Mouse (Mus musculus) activated CD4-positive, CD25-positive, alpha-beta regulatory T cell, adult 4 months (primary cell): Measurements from ENCODE around the gene Metrn. TPM values are rescaled to one million over a fixed set of nuclear protein-coding genes. Genes with fewer than 3 reads are reported as not detected.
"Not testable (repeated sequence)": the region's sequence is repeated elsewhere in the genome, so short reads cannot be mapped to it uniquely, and the experiment has no call there.

ENCODE experiments used
- ATAC-seq: one replicate; pipeline ENCODE4 v1.8.0; 2017
- polyA plus RNA-seq, 2 experiments: library from polyadenylated mRNA; unstranded; fragments of 100-300 nt; shearing (Covaris generic); gene quantifications; one replicate each; pipeline ENCODE4 v1.2.1; 2017

Metrn gene
- polyA plus RNA-seq, 2 experiments from 2014 or later, result 2.2 to 4.6 TPM

- no peak for ATAC-seq
Measured at GRCm38 (mm10) chr17:25830806-25831431, 34.0 kb upstream of the Metrn start.

- no peak for ATAC-seq
Measured at GRCm38 (mm10) chr17:25830200-25830753, 33.3 kb upstream of the Metrn start.

DNA sequence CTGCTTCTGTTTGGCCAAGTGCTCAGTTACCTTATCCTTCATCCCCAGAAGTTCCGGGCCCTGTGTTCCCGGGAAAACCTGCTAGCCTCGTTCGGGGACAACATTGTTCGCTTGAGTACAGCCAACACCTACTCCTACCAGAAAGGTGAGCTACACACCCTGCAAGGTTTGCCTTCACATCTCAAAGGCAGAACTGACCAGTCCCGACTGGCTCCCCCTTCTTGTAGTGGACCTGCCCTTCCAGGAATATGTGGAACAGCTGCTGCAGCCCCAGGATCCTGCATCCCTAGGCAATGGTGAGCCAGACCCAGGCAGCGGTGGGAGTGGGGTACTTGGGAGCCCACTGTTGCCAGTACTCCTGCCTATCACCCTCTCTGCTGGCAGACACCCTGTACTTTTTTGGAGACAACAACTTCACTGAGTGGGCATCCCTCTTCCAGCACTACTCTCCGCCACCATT is 32.7 kb upstream of the Metrn start:
- no peak for ATAC-seq

- peak; percentile 55 for ATAC-seq
Measured at GRCm38 (mm10) chr17:25828712-25829557, 32.0 kb upstream of the Metrn start, which contains the start of gene Jmjd8. Gene Jmjd8 (plus strand): TSS chr17:25828867.

GRCm38 (mm10) chr17:25828223-25828594 is 31.3 kb upstream of the Metrn start:
- ATAC-seq, result no peak

DNA sequence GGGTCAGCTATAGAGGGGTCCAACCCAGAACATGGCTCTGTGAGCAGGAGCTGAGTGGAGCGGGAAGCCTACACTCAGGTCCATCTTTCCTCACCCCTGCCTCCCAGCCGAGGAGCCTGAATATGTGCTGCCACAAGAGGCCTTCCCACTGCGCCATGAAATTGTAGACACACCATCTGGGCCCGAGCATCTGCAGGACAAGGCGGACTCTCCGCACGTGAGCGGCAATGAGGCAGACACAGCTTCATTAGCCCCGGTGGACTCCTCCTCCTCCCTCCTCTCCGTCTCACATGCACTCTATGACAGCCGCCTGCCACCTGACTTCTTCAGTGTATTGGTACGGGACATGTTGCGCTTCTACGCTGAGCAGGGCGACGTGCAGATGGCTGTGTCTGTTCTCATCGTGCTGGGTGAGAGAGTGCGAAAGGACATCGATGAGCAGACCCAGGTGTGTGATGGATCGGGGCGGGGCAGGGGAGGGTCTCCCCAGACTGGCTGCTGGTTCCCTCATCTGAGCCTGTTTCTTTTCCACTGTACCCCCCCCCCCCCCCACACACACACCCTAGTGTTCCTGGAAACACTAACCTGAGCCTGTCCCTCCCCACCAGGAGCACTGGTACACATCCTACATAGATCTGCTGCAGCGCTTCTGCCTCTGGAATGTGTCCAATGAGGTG is 30.7 kb upstream of the Metrn start:
- no peak for ATAC-seq

DNA sequence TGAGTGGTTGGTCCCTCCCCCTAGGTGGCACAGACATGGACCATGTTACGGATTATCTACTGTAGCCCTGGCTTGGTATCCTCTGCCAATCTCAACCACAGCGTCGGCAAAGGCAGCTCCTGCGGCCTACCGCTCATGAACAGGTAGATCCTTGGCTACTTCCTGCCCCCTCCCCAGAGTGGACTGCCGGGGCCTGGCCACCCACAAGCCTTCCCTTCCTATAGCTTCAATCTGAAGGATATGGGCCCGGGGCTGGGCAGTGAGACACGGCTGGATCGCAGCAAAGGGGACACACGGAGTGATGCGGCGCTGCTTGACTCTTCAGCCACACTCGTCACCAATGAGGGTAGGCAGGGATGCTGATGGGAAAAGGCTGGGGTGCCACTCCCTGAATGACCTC is 30.1 kb upstream of the Metrn start:
- no peak for ATAC-seq

- ATAC-seq, result no peak
Measured at GRCm38 (mm10) chr17:25825984-25826570, 29.1 kb upstream of the Metrn start.

GRCm38 (mm10) chr17:25825311-25825710 is 28.4 kb upstream of the Metrn start:
- ATAC-seq, result no peak

- ATAC-seq, result no peak
Measured at GRCm38 (mm10) chr17:25824362-25825142, 27.6 kb upstream of the Metrn start.

DNA sequence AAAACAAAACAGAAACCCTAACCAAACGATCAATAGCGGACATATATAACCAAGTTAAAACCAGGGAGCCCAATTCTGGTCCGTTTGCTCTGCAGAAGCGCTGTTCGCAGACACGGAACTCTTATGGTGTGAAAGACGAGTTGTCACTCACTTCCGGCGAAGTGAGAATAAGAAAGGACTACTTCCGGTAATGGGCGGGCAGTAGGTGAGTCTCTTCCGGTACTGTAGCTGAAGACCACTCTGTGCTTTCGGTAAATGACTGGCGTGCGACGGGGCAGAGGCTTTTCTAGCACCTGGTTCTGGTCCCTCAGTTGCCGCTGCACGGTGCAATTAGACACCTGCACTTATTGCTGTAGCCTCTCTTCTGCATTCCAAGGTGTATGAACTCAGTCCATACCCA is 26.5 kb upstream of the Metrn start, which contains the start of gene Wdr24:
Wdr24 (plus strand) TSS at position 176 of the 400 bp plus-strand sequence.
- ATAC-seq, result peak; percentile 94

- no peak for ATAC-seq
Measured at GRCm38 (mm10) chr17:25818851-25819780, 22.2 kb upstream of the Metrn start.

GRCm38 (mm10) chr17:25817662-25818061 is 20.7 kb upstream of the Metrn start:
- ATAC-seq, result no peak

GRCm38 (mm10) chr17:25813471-25813870 is 16.5 kb upstream of the Metrn start:
- peak; percentile 43 for ATAC-seq

DNA sequence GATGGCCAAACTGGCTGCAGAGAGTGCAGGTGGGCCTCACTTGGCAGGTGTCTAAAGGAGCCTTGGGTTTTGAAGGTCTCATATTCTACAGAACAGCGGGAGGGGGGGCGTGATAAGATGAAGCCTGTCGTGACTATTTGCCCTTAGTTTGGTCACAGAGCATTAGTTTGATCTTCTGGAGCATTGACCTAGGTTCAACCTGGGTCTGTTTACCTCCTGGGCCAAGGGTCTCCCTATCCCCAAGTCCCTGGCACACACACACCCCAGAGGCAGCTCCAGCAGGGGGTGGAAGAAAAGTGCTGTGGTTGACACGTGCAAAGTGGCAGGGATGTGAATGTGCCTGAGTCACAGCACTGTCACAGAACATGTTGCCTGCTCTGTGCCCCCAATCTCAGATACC is 14.0 kb upstream of the Metrn start:
- ATAC-seq, result no peak

DNA sequence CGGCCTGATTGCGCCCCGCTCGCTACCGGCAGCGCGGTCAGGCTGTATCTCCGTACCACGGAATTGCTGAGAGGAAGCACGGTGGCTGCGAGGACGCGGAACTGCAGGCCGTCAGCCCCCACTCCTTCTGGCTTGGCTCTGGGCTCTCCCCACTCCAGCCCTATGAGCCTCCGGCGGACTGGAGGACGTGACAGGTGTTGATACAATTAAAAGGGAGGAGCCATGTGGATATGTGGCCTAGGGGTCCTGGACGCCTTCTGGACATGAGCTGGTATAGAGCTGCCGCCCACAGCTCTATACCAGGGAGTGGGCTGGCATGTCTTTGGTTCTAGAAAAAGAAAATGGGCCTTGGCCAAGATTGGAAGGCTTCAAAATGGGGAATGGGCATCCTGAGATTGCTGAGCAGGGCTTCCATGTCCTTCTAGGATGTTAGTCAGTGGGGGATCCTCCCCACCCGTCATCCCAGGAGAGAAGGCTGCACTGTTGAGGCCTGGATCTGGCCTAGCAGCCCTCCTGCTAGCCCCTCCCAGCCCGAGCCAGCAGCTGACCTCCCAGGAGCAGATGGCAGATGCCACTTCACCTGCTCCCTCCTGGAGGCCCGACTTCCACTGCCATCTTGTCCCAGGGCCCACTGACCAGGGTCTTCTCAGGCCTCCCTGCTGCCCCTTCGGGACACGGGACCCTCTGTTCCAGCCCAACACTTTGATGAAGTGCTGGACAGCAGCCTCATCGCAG is 12.8 kb upstream of the Metrn start:
- no peak for ATAC-seq

GRCm38 (mm10) chr17:25808789-25809605 is 12.1 kb upstream of the Metrn start, which contains the start of gene Fbxl16:
Gene Fbxl16 (plus strand): TSS chr17:25809085.
- no peak for ATAC-seq

- ATAC-seq, result no peak
Measured at GRCm38 (mm10) chr17:25808028-25808427, 11.1 kb upstream of the Metrn start.

DNA sequence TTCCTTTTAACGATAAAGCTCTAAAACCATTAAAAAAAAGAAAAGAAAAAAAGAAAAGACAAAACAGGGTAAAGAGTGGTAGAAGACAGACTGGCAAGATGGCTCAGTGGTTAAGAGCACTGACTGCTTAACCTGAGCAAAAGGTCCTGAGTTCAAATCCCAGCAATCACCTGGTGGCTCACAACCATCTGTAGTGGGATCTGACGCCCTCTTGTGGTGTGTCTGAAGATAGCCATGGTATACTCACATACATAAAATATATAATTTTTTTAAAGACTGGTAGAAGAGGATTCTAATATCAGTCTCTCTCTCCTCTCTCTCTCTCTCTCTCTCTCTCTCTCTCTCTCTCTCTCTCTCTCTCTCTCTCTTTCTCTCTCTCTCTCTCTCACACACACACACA is 10.5 kb upstream of the Metrn start:
- not testable (repeated sequence) for ATAC-seq
